Mouse (Mus musculus): ENCODE measurements at regions not wholly inside any gene's neighbourhood (a gene's known extent, or its start where the extent isn't known, plus 50 kb on each side); places are given as distances from the start of the nearest gene placed in this dataset.
A peak's percentile ranks its signal among the peaks of the same experiment; 100 is the strongest.

GRCm38 (mm10) chr1:190411756-190412155, 241.2 kb upstream of the Prox1 start:
- no peak for DNase-seq (ENCODE audit: low spot score in 2 of 2)

- no peak for DNase-seq (ENCODE audit: low spot score in 2 of 2)
Measured at GRCm38 (mm10) chr1:190403335-190403734, 232.8 kb upstream of the Prox1 start.

- no peak for DNase-seq (ENCODE audit: low spot score in 2 of 2)
Measured at GRCm38 (mm10) chr1:190398308-190398707, 227.8 kb upstream of the Prox1 start.

GRCm38 (mm10) chr1:190397811-190398210, 227.3 kb upstream of the Prox1 start:
- DNase-seq (ENCODE audit: low spot score in 2 of 2): no peak

- no peak for DNase-seq (ENCODE audit: low spot score in 2 of 2)
Measured at GRCm38 (mm10) chr1:190393061-190393460, 222.5 kb upstream of the Prox1 start.

- no peak for DNase-seq (ENCODE audit: low spot score in 2 of 2)
Measured at GRCm38 (mm10) chr1:190388853-190389252, 218.3 kb upstream of the Prox1 start.

GRCm38 (mm10) chr1:190384555-190384954, 214.0 kb upstream of the Prox1 start:
- no peak for DNase-seq (ENCODE audit: low spot score in 2 of 2)

- DNase-seq (ENCODE audit: low spot score in 2 of 2): no peak
Measured at GRCm38 (mm10) chr1:190383256-190383838, 212.8 kb upstream of the Prox1 start.

GRCm38 (mm10) chr1:190380151-190380550, 209.6 kb upstream of the Prox1 start:
- DNase-seq (ENCODE audit: low spot score in 2 of 2): no peak

- DNase-seq (ENCODE audit: low spot score in 2 of 2): no peak
Measured at GRCm38 (mm10) chr1:190375160-190375880, 204.8 kb upstream of the Prox1 start.

- DNase-seq (ENCODE audit: low spot score in 2 of 2): no peak
Measured at GRCm38 (mm10) chr1:190374270-190374669, 203.8 kb upstream of the Prox1 start.

GRCm38 (mm10) chr1:190366631-190367030, 196.1 kb upstream of the Prox1 start:
- no peak for DNase-seq (ENCODE audit: low spot score in 2 of 2)

GRCm38 (mm10) chr1:190365126-190365525, 194.6 kb upstream of the Prox1 start:
- DNase-seq (ENCODE audit: low spot score in 2 of 2): no peak

- no peak for DNase-seq (ENCODE audit: low spot score in 2 of 2)
Measured at GRCm38 (mm10) chr1:190360661-190361060, 190.1 kb upstream of the Prox1 start.

GRCm38 (mm10) chr1:190357779-190358178, 187.3 kb upstream of the Prox1 start:
- no peak for DNase-seq (ENCODE audit: low spot score in 2 of 2)

- no peak for DNase-seq (ENCODE audit: low spot score in 2 of 2)
Measured at GRCm38 (mm10) chr1:190347610-190348009, 177.1 kb upstream of the Prox1 start.

GRCm38 (mm10) chr1:190340715-190341114, 170.2 kb upstream of the Prox1 start:
- no peak for DNase-seq (ENCODE audit: low spot score in 2 of 2)

GRCm38 (mm10) chr1:190334471-190334870, 164.0 kb upstream of the Prox1 start:
- DNase-seq (ENCODE audit: low spot score in 2 of 2): no peak

GRCm38 (mm10) chr1:190334053-190334452, 163.5 kb upstream of the Prox1 start:
- DNase-seq (ENCODE audit: low spot score in 2 of 2): no peak

GRCm38 (mm10) chr1:190332001-190332400, 161.5 kb upstream of the Prox1 start:
- no peak for DNase-seq (ENCODE audit: low spot score in 2 of 2)

- DNase-seq (ENCODE audit: low spot score in 2 of 2): peak in 1 of 2 experiments; percentile 41
Measured at GRCm38 (mm10) chr1:190324562-190324961, 154.0 kb upstream of the Prox1 start.

GRCm38 (mm10) chr1:190323671-190324070, 153.2 kb upstream of the Prox1 start:
- peak in 1 of 2 experiments; percentile 14 for DNase-seq (ENCODE audit: low spot score in 2 of 2)

- no peak for DNase-seq (ENCODE audit: low spot score in 2 of 2)
Measured at GRCm38 (mm10) chr1:190316175-190316574, 145.7 kb upstream of the Prox1 start.
